Mouse (Mus musculus): ENCODE measurements around the gene Atg4a-ps. TPM values are rescaled to one million over a fixed set of nuclear protein-coding genes. Genes with fewer than 3 reads are reported as not detected.

Atg4a-ps gene
- polyA plus RNA-seq (2017; shearing (Covaris generic)): 1 to 10 TPM; 2.6 to 3.6 TPM

DNA sequence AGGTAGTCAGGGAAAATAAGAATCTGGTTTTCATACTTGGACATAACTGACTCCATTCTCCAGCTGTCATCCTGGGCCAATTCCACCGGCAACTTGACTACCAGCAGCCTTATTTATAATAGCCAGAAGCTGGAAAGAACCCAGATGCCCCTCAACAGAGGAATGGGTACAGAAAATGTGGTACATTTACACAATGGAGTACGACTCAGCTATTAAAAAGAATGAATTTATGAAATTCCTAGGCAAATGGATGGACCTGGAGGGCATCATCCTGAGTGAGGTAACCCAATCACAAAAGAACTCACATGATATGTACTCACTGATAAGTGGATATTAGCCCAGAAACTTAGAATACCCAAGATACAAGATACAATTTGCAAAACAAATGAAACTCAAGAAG, at the start of gene Atg4a-ps:
Gene Atg4a-ps (minus strand): TSS at position 101 of the 400 bp plus-strand sequence.

Other genes starting within 250 kb of the Atg4a-ps start
- gene Syt6, start 70.8 kb downstream of the Atg4a-ps start, polyA plus RNA-seq (2017; shearing (Covaris generic)): under 1 TPM in 1 of 2 experiments, not detected in 1; 0.81 TPM
- 1 to 10 TPM in 1 of 2 experiments, under 1 TPM in 1; 0.18 to 1.1 TPM for gene Olfml3, start 91.9 kb upstream of the Atg4a-ps start, polyA plus RNA-seq (2017; shearing (Covaris generic))
- not detected for gene Gm10964, start 93.3 kb upstream of the Atg4a-ps start, polyA plus RNA-seq (2017; shearing (Covaris generic))
- gene Hipk1, start 145.5 kb upstream of the Atg4a-ps start, polyA plus RNA-seq (2017; shearing (Covaris generic)): 10 to 100 TPM; 26.7 to 32.2 TPM
- gene Dclre1b, start 163.4 kb upstream of the Atg4a-ps start, polyA plus RNA-seq (2017; shearing (Covaris generic)): 10 to 100 TPM; 17.7 to 25.7 TPM
- 10 to 100 TPM; 26.5 to 32.2 TPM for gene Ap4b1, start 163.5 kb upstream of the Atg4a-ps start, polyA plus RNA-seq (2017; shearing (Covaris generic))
- under 1 TPM in 1 of 2 experiments, not detected in 1; 0.48 TPM for gene Gm43064, start 163.5 kb upstream of the Atg4a-ps start, polyA plus RNA-seq (2017; shearing (Covaris generic))
- 1 to 10 TPM; 3.9 to 4.2 TPM for gene Bcl2l15, start 186.5 kb upstream of the Atg4a-ps start, polyA plus RNA-seq (2017; shearing (Covaris generic))
- gene Ptpn22, start 213.7 kb upstream of the Atg4a-ps start, polyA plus RNA-seq (2017; shearing (Covaris generic)): 100 to 1,000 TPM; 238 to 312 TPM